Mouse (Mus musculus) hindbrain, embryonic 15.5 days (tissue): ENCODE measurements around the gene Wwp2. TPM values are rescaled to one million over a fixed set of nuclear protein-coding genes. Genes with fewer than 3 reads are reported as not detected.

Experiments
- ATAC-seq: fragments of 200-750 bp; cut with Nextera tagmentation; 2 replicates; pipeline ENCODE4 v1.8.0; 2017; ENCODE audit warnings: low read depth, moderate number of reproducible peaks, moderate TSS enrichment; ENCODE audit not compliant: low FRiP score
- H3K27ac ChIP-seq: fragments of 300-500 bp; sonication (generic); replicated peaks from 2 replicates; pipeline ENCODE4 v1.5.1; 2015; ENCODE audit warnings: mild to moderate bottlenecking, inconsistent platforms
- H3K27me3 ChIP-seq: fragments of 300-500 bp; sonication (generic); 2 replicates; pipeline ENCODE4 v1.6.1; 2015; ENCODE audit warnings: control low read depth, inconsistent platforms
- H3K36me3 ChIP-seq: fragments of 300-500 bp; sonication (generic); 2 replicates; pipeline ENCODE4 v1.6.1; 2015; ENCODE audit warnings: control low read depth, inconsistent platforms
- H3K4me1 ChIP-seq: fragments of 300-500 bp; sonication (generic); replicated peaks from 2 replicates; pipeline ENCODE4 v1.6.1; 2015; ENCODE audit warnings: control low read depth, inconsistent platforms
- H3K4me2 ChIP-seq: fragments of 300-500 bp; sonication (generic); 2 replicates; pipeline ENCODE4 v1.6.1; 2015; ENCODE audit warnings: moderate library complexity, mild to moderate bottlenecking, inconsistent platforms
- H3K4me3 ChIP-seq: fragments of 300-500 bp; sonication (generic); 2 replicates; pipeline ENCODE4 v1.5.1; 2015; ENCODE audit warnings: mild to moderate bottlenecking, inconsistent platforms
- H3K9ac ChIP-seq: fragments of 300-500 bp; sonication (generic); 2 replicates; pipeline ENCODE4 v1.6.1; 2015; ENCODE audit warnings: inconsistent platforms
- H3K9me3 ChIP-seq: fragments of 300-500 bp; sonication (generic); 2 replicates; pipeline ENCODE4 v1.6.1; 2016; ENCODE audit warnings: control low read depth, inconsistent platforms
- WGBS: fragments of 180-500 bp; shearing (Covaris S2); methylation state at CpG from one replicate; pipeline ENCODE4 v1.1.7; 2015; 5-methylcytosine and 5-hydroxymethylcytosine counted together
- polyA plus RNA-seq: library from polyadenylated mRNA; unstranded; fragments of >200 nt; fragmentation: Nextera tagmentation; extraction: Ambion mirVana; gene quantifications from 2 replicates; pipeline ENCODE4 v1.2.1, GENCODE M21; 2015

The Wwp2 gene
- polyA plus RNA-seq, 1 experiment from 2014 or later: 38.4 TPM

DNA sequence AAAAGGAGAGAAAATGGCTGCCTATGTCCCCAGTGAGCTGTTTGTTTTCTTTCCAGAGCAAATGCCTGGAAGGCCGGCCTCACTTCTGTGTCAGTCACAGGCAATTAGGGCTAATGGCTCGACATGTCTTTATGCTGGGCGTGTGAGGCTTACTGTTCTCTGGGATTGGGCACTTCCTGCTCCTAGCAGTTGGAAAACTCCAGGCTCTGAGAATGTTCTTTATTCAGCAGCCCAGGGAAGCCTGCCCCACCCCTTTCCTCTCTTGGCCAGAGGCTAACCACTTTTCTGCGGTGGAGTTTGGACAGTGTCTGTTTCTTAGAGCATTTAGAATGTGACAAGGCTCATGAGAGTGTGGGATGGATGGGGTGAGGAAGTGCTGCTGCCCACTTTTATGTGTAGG, 83.7 kb downstream of the Wwp2 start:
- Histone ChIP-seq H3K9me3 (no peaks in the 10 kb centered on the region), H3K4me2 (no peak overlapping the region), H3K36me3 (no peaks in the 10 kb centered on the region), H3K4me3 (no peak overlapping the region), H3K27me3 (no peaks in the 10 kb centered on the region), H3K9ac (no peak overlapping the region), H3K4me1 (peaks cover 9% of the 10 kb centered on the region), H3K27ac (0 out of 2 replicates have a peak overlapping the region, but pooled peaks have one; percentile 23)
- WGBS: 30% methylated on average over 4 of the region's 4 CpGs
- peak; percentile 61; the same call in 1 of the 2 replicates for ATAC-seq

DNA sequence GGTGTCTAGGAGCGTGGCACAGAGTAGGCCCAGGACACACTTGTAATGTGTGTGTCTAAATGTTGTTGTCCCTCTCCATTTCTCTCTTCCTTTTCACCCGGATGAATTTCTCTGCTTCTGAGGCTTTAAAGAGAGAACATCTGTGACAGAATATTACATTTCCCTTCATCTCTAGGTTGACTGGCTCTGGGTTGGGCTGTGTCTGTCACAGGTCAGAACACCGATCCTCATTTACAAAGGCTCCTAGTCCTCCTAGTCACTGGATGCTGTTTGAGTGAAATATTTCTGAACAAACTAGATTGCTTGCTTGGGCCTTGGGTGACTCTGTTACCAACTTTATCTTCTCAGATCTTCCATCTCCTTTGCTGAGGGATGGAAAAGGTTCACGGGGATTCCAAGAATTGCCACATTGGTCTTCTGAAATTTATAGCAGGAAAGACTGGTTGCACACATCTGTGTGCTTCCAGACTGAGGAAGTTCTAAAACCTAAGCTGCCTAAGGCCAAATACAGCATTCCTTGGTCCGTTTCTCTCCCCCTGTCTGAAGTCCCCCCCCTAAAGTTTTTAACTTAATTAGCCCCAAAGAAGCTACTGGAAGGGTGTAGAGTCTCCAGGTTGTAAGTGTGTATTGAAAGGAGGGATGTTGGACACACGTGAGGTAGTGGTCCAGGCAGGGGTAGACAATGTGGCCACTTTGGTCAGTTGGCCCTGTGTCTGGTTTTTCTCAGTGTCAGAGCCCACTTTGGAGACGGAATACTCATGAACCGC, 85.8 kb downstream of the Wwp2 start:
- WGBS: 88% methylated on average over 8 of the region's 8 CpGs
- Histone ChIP-seq H3K4me2 (no peak overlapping the region), H3K4me1 (peaks cover 9% of the 10 kb centered on the region), H3K27ac (no peak overlapping the region), H3K4me3 (no peak overlapping the region), H3K9me3 (no peaks in the 10 kb centered on the region), H3K36me3 (no peaks in the 10 kb centered on the region), H3K27me3 (no peaks in the 10 kb centered on the region), H3K9ac (no peak overlapping the region)
- ATAC-seq: no peak

- H3K4me3 ChIP-seq: no peak overlapping the region
- no peak overlapping the region for H3K4me2 ChIP-seq
- H3K27ac ChIP-seq: no peak overlapping the region
- no peaks in the 10 kb centered on the region for H3K27me3 ChIP-seq
- no peaks in the 10 kb centered on the region for H3K36me3 ChIP-seq
- no peak overlapping the region for H3K9ac ChIP-seq
- WGBS: 75% methylated on average over 4 of the region's 4 CpGs
- no peaks in the 10 kb centered on the region for H3K9me3 ChIP-seq
- ATAC-seq: no peak
- H3K4me1 ChIP-seq: peaks cover 9% of the 10 kb centered on the region
Measured at GRCm38 (mm10) chr8:107522555-107522833, 86.3 kb downstream of the Wwp2 start.

GRCm38 (mm10) chr8:107524535-107524934, 88.4 kb downstream of the Wwp2 start:
- no peaks in the 10 kb centered on the region for H3K27me3 ChIP-seq
- ATAC-seq: no peak
- no peaks in the 10 kb centered on the region for H3K36me3 ChIP-seq
- WGBS: 91% methylated on average over 4 of the region's 4 CpGs
- no peaks in the 10 kb centered on the region for H3K9me3 ChIP-seq
- H3K9ac ChIP-seq: no peak overlapping the region
- H3K4me1 ChIP-seq: peaks cover 6% of the 10 kb centered on the region; the same call in 1 of the 2 replicates
- no peak overlapping the region for H3K4me2 ChIP-seq
- H3K27ac ChIP-seq: no peak overlapping the region
- H3K4me3 ChIP-seq: no peak overlapping the region

- Histone ChIP-seq H3K4me1 (no peaks in the 10 kb centered on the region), H3K4me3 (no peak overlapping the region), H3K27me3 (no peaks in the 10 kb centered on the region), H3K4me2 (no peak overlapping the region), H3K9me3 (no peaks in the 10 kb centered on the region), H3K27ac (no peak overlapping the region), H3K36me3 (0 out of 2 replicates have a peak, but pooled peaks cover 2% of the 10 kb centered on the region), H3K9ac (no peak overlapping the region)
- no peak for ATAC-seq
- 59% methylated on average over 6 of the region's 6 CpGs for WGBS
Measured at GRCm38 (mm10) chr8:107528786-107529185, 92.6 kb downstream of the Wwp2 start.

GRCm38 (mm10) chr8:107537472-107537871, 101.3 kb downstream of the Wwp2 start:
- 91% methylated on average over 4 of the region's 4 CpGs for WGBS
- no peak overlapping the region for H3K4me2 ChIP-seq
- H3K4me3 ChIP-seq: no peak overlapping the region
- H3K27ac ChIP-seq: no peak overlapping the region
- peaks cover 14% of the 10 kb centered on the region for H3K36me3 ChIP-seq
- no peaks in the 10 kb centered on the region for H3K4me1 ChIP-seq
- H3K9ac ChIP-seq: no peak overlapping the region
- ATAC-seq: no peak
- H3K9me3 ChIP-seq: no peaks in the 10 kb centered on the region
- no peaks in the 10 kb centered on the region for H3K27me3 ChIP-seq

- no peak for ATAC-seq
- 81% methylated on average over 12 of the region's 12 CpGs for WGBS
- no peak overlapping the region for H3K4me2 ChIP-seq
- no peak overlapping the region for H3K4me3 ChIP-seq
- no peaks in the 10 kb centered on the region for H3K27me3 ChIP-seq
- peaks cover 9% of the 10 kb centered on the region for H3K36me3 ChIP-seq
- no peak overlapping the region for H3K27ac ChIP-seq
- no peaks in the 10 kb centered on the region for H3K9me3 ChIP-seq
- H3K4me1 ChIP-seq: no peaks in the 10 kb centered on the region
- H3K9ac ChIP-seq: no peak overlapping the region
Measured at GRCm38 (mm10) chr8:107540623-107541022, 104.5 kb downstream of the Wwp2 start.

DNA sequence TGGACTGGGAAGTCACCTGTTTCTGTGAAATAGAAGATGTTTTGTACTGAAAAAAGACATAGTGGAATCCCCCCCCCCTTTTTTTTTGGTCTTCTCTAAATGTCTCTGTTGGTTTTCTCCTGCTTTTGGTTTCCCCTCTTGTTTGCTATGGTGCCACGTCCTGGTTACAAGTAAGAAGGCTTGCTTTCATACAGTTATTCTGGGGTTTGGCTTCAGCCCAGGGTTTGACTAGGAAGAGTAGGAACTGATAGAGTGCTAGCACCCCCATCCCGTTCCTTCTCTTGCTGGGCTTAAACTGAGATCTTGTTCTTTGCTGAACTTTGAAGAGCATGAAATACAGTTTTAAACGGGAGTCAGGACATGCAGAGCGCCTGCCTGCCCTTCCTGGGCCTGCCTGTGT, 105.2 kb downstream of the Wwp2 start:
- no peaks in the 10 kb centered on the region for H3K9me3 ChIP-seq
- H3K4me3 ChIP-seq: no peak overlapping the region
- H3K4me2 ChIP-seq: no peak overlapping the region
- H3K4me1 ChIP-seq: no peaks in the 10 kb centered on the region
- no peak overlapping the region for H3K9ac ChIP-seq
- 92% methylated on average over 4 of the region's 4 CpGs for WGBS
- ATAC-seq: no peak
- peaks cover 8% of the 10 kb centered on the region for H3K36me3 ChIP-seq
- H3K27ac ChIP-seq: no peak overlapping the region
- no peaks in the 10 kb centered on the region for H3K27me3 ChIP-seq

GRCm38 (mm10) chr8:107542151-107542550, 106.0 kb downstream of the Wwp2 start:
- peaks cover 8% of the 10 kb centered on the region for H3K36me3 ChIP-seq
- no peak overlapping the region for H3K4me3 ChIP-seq
- no peaks in the 10 kb centered on the region for H3K4me1 ChIP-seq
- ATAC-seq: no peak
- H3K9ac ChIP-seq: no peak overlapping the region
- H3K9me3 ChIP-seq: no peaks in the 10 kb centered on the region
- no peaks in the 10 kb centered on the region for H3K27me3 ChIP-seq
- no peak overlapping the region for H3K4me2 ChIP-seq
- WGBS: 83% methylated on average over 3 of the region's 3 CpGs
- H3K27ac ChIP-seq: no peak overlapping the region

DNA sequence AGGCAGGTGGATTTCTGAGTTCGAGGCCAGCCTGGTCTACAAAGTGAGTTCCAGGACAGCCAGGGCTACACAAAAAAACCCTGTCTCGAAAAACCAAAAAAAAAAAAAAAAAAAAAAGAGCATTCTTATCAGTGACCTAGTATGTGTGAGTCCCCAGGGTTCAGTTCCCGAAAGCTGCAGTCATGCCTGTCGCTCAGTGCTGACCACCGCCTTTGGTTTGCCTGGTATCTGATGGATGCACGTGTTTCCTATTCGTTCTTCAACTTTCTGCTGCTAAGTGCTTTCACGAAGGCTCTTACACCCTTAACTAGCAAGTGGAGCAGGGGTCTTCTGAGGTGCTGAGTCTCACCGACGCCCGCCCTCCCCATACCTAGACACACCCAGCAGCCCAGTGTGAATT, 107.5 kb downstream of the Wwp2 start:
- H3K9ac ChIP-seq: no peak overlapping the region
- H3K4me3 ChIP-seq: no peak overlapping the region
- ATAC-seq: no peak
- no peaks in the 10 kb centered on the region for H3K9me3 ChIP-seq
- no peaks in the 10 kb centered on the region for H3K27me3 ChIP-seq
- WGBS: 95% methylated on average over 11 of the region's 11 CpGs
- no peak overlapping the region for H3K4me2 ChIP-seq
- no peak overlapping the region for H3K27ac ChIP-seq
- H3K4me1 ChIP-seq: no peaks in the 10 kb centered on the region
- H3K36me3 ChIP-seq: peaks cover 5% of the 10 kb centered on the region; the same call in 1 of the 2 replicates

GRCm38 (mm10) chr8:107544211-107544610, 108.0 kb downstream of the Wwp2 start:
- H3K4me1 ChIP-seq: no peaks in the 10 kb centered on the region
- no peak overlapping the region for H3K9ac ChIP-seq
- H3K9me3 ChIP-seq: no peaks in the 10 kb centered on the region
- H3K27me3 ChIP-seq: no peaks in the 10 kb centered on the region
- 81% methylated on average over 8 of the region's 8 CpGs for WGBS
- H3K36me3 ChIP-seq: peaks cover 5% of the 10 kb centered on the region; the same call in 1 of the 2 replicates
- no peak overlapping the region for H3K27ac ChIP-seq
- no peak overlapping the region for H3K4me2 ChIP-seq
- H3K4me3 ChIP-seq: no peak overlapping the region
- no peak for ATAC-seq

- Histone ChIP-seq H3K4me1 (no peaks in the 10 kb centered on the region), H3K4me2 (no peak overlapping the region), H3K9me3 (no peaks in the 10 kb centered on the region), H3K27me3 (no peaks in the 10 kb centered on the region), H3K36me3 (peaks cover 5% of the 10 kb centered on the region; the same call in 1 of the 2 replicates), H3K9ac (no peak overlapping the region), H3K27ac (0 out of 2 replicates have a peak overlapping the region, but pooled peaks have one; percentile 20), H3K4me3 (no peak overlapping the region)
- ATAC-seq: no peak
- 76% methylated on average over 10 of the region's 10 CpGs for WGBS
Measured at GRCm38 (mm10) chr8:107544651-107545174, 108.5 kb downstream of the Wwp2 start.
